Comparison of ENCODE assay signal across 16 mouse cellular contexts in genomic region chr17:78702988-78703387, GRCm38 (mm10).
"Had no signal": no experiment of that assay in that cellular context is flagged by ENCODE, and none has a peak within 500 bp of the region (broad histone marks: within the 10 kb centered on the region; RNA-seq: fewer than 3 reads in every experiment).

No protein-coding gene starts in this region.

- DNase-seq: retina, postnatal 1 day; right cerebral cortex, adult 18-20 months; right cerebral cortex, postnatal 14 days; right cerebral cortex, postnatal 25 days; right cerebral cortex, postnatal 4 days; spleen, adult 18-20 months; thymus, adult 18-20 months; thymus, adult 2 months; thymus, postnatal 14 days; thymus, postnatal 25 days; thymus, postnatal 36 days; thymus, postnatal 4 days had no signal

- H3K9ac ChIP-seq: neural tube, embryonic 13.5 days; neural tube, embryonic 15.5 days; stomach, embryonic 15.5 days had no signal

- H3K4me2 ChIP-seq: neural tube, embryonic 13.5 days; neural tube, embryonic 15.5 days; stomach, embryonic 15.5 days had no signal

- H3K27me3 ChIP-seq: neural tube, embryonic 13.5 days; neural tube, embryonic 15.5 days; stomach, embryonic 15.5 days had no signal

- H3K9me3 ChIP-seq: neural tube, embryonic 15.5 days; stomach, embryonic 15.5 days had no signal

- H3K27ac ChIP-seq: neural tube, embryonic 13.5 days; neural tube, embryonic 15.5 days; stomach, embryonic 15.5 days; stomach, postnatal 0 days had no signal

- H3K4me1 ChIP-seq: neural tube, embryonic 13.5 days; neural tube, embryonic 15.5 days; stomach, embryonic 15.5 days had no signal

- H3K4me3 ChIP-seq: neural tube, embryonic 13.5 days; neural tube, embryonic 15.5 days; stomach, embryonic 15.5 days had no signal
